In genomic region chr5:121534521-121534920, GRCm38 (mm10) we compare ENCODE assay signal across 10 mouse cellular contexts. TPM values are rescaled to one million over a fixed set of nuclear protein-coding genes. Genes with fewer than 3 reads are reported as not detected.
DNase-seq lines count a peak whose midpoint lies in the region; ATAC-seq and TF ChIP-seq lines count a peak whose summit lies in the region.
"Had no signal": no experiment of that assay in that cellular context is flagged by ENCODE, and none has a peak within 500 bp of the region (broad histone marks: within the 10 kb centered on the region; RNA-seq: fewer than 3 reads in every experiment).

No protein-coding gene starts in this region.

- peak; percentile 57 for TF ChIP-seq CTCF in forebrain, postnatal 0 days (IDR thresholded peaks at IDR 0.05; ENCODE audit: low read depth)
- TF ChIP-seq CTCF in thymus, adult 2 months (IDR thresholded peaks at IDR 0.05; ENCODE audit: borderline replicate concordance, control insufficient read depth, extremely low read depth, insufficient read depth, low read length, poor library complexity) = 0 out of 2 replicates have a peak, but pooled peaks have one; percentile 23

- H3K9me3 ChIP-seq in forebrain, postnatal 0 days (ENCODE audit: low read length) = no peaks in the 10 kb centered on the region
- no peaks in the 10 kb centered on the region for H3K9me3 ChIP-seq in forebrain, embryonic 14.5 days (replicated peaks; ENCODE audit: control insufficient read depth, low read length)
- H3K9me3 ChIP-seq in liver, embryonic 12.5 days (replicated peaks) = no peaks in the 10 kb centered on the region
- no peaks in the 10 kb centered on the region for H3K9me3 ChIP-seq in hindbrain, embryonic 12.5 days (replicated peaks)

- H3K4me1 ChIP-seq in forebrain, postnatal 0 days (ENCODE audit: insufficient read depth) = no peaks in the 10 kb centered on the region
- H3K4me1 ChIP-seq in forebrain, embryonic 14.5 days (ENCODE audit: control insufficient read depth, insufficient read depth, low read length) = no peaks in the 10 kb centered on the region
- H3K4me1 ChIP-seq in thymus, adult 2 months (replicated peaks; ENCODE audit: control insufficient read depth, insufficient read depth, low read length) = no peaks in the 10 kb centered on the region
- H3K4me1 ChIP-seq in liver, embryonic 12.5 days = peaks cover 43% of the 10 kb centered on the region
- no peaks in the 10 kb centered on the region for H3K4me1 ChIP-seq in hindbrain, embryonic 12.5 days

- WGBS in forebrain, postnatal 0 days = 97% methylated on average over 5 of the region's 5 CpGs
- 96% methylated on average over 5 of the region's 5 CpGs for WGBS in forebrain, embryonic 14.5 days
- 97% methylated on average over 5 of the region's 5 CpGs for WGBS in thymus, adult 2 months
- WGBS in liver, embryonic 12.5 days (ENCODE audit: insufficient replicate concordance) = 81% methylated on average over 5 of the region's 5 CpGs
- 95% methylated on average over 5 of the region's 5 CpGs for WGBS in hindbrain, embryonic 12.5 days

- ATAC-seq in forebrain, postnatal 0 days = no peak
- ATAC-seq in forebrain, embryonic 14.5 days = no peak
- no peak for ATAC-seq in liver, embryonic 12.5 days
- ATAC-seq in hindbrain, embryonic 12.5 days (ENCODE audit: low FRiP score) = no peak

- H3K9ac ChIP-seq in forebrain, postnatal 0 days = no peak overlapping the region
- no peak overlapping the region for H3K9ac ChIP-seq in forebrain, embryonic 14.5 days (ENCODE audit: low read length)
- H3K9ac ChIP-seq in liver, embryonic 12.5 days = no peak overlapping the region
- H3K9ac ChIP-seq in hindbrain, embryonic 12.5 days = no peak overlapping the region

- DNase-seq in forebrain, postnatal 0 days = no peak
- no peak for DNase-seq in forebrain, embryonic 14.5 days (ENCODE audit: low spot score)
- peak; percentile 28 for DNase-seq in thymus, adult 2 months
- no peak for DNase-seq in thymus, adult 18-20 months
- no peak for DNase-seq in urinary bladder, adult 18-20 months (ENCODE audit: low spot score in 2 of 2)
- DNase-seq in frontal cortex, postnatal 14 days (ENCODE audit: low spot score in 2 of 2) = no peak

- H3K4me2 ChIP-seq in forebrain, postnatal 0 days (ENCODE audit: low read depth) = no peak overlapping the region
- H3K4me2 ChIP-seq in forebrain, embryonic 14.5 days (ENCODE audit: low read length) = no peak overlapping the region
- no peak overlapping the region for H3K4me2 ChIP-seq in liver, embryonic 12.5 days
- H3K4me2 ChIP-seq in hindbrain, embryonic 12.5 days (replicated peaks) = no peak overlapping the region

- H3K36me3 ChIP-seq in forebrain, postnatal 0 days (ENCODE audit: insufficient read depth) = peaks cover 73% of the 10 kb centered on the region
- H3K36me3 ChIP-seq in forebrain, embryonic 14.5 days (ENCODE audit: control insufficient read depth, insufficient read depth, low read length) = peaks cover 77% of the 10 kb centered on the region
- peaks cover 59% of the 10 kb centered on the region for H3K36me3 ChIP-seq in thymus, adult 2 months (ENCODE audit: control insufficient read depth, insufficient read depth, low read length)
- peaks cover 98% of the 10 kb centered on the region for H3K36me3 ChIP-seq in liver, embryonic 12.5 days
- peaks cover 73% of the 10 kb centered on the region for H3K36me3 ChIP-seq in hindbrain, embryonic 12.5 days

- no peak overlapping the region for H3K4me3 ChIP-seq in forebrain, postnatal 0 days (ENCODE audit: low read depth, low read length)
- no peak overlapping the region for H3K4me3 ChIP-seq in forebrain, embryonic 14.5 days (ENCODE audit: low read depth, low read length)
- H3K4me3 ChIP-seq in thymus, adult 2 months (ENCODE audit: control insufficient read depth, insufficient read depth, low read length) = no peak overlapping the region
- H3K4me3 ChIP-seq in liver, embryonic 12.5 days = no peak overlapping the region
- no peak overlapping the region for H3K4me3 ChIP-seq in hindbrain, embryonic 12.5 days

- H3K27ac ChIP-seq in forebrain, postnatal 0 days (ENCODE audit: low read depth, low read length) = no peak overlapping the region
- H3K27ac ChIP-seq in forebrain, embryonic 14.5 days (ENCODE audit: low read depth, low read length) = no peak overlapping the region
- no peak overlapping the region for H3K27ac ChIP-seq in thymus, adult 2 months (ENCODE audit: control insufficient read depth, insufficient read depth, low read length)
- H3K27ac ChIP-seq in liver, embryonic 12.5 days = peak overlapping the region; percentile 84
- H3K27ac ChIP-seq in hindbrain, embryonic 12.5 days = no peak overlapping the region

- H3K27me3 ChIP-seq in forebrain, postnatal 0 days (ENCODE audit: insufficient read depth, low read length) = no peaks in the 10 kb centered on the region
- no peaks in the 10 kb centered on the region for H3K27me3 ChIP-seq in forebrain, embryonic 14.5 days (replicated peaks; ENCODE audit: control insufficient read depth, insufficient read depth, low read length)
- no peaks in the 10 kb centered on the region for H3K27me3 ChIP-seq in thymus, adult 2 months (ENCODE audit: control insufficient read depth, insufficient read depth, low read length)
- H3K27me3 ChIP-seq in liver, embryonic 12.5 days (replicated peaks) = no peaks in the 10 kb centered on the region
- H3K27me3 ChIP-seq in hindbrain, embryonic 12.5 days = no peaks in the 10 kb centered on the region

- TF ChIP-seq POLR2A in thymus, adult 2 months (IDR thresholded peaks at IDR 0.05; ENCODE audit: control insufficient read depth, extremely low read depth, insufficient read depth, low read length, poor library complexity) = no peak

RNA-seq across cellular contexts. Expression of gene Adam1a, which starts 10.8 kb away (rescaled TPM):
- total RNA-seq in forebrain, postnatal 0 days (2014; rRNA removed) = 16.2 and 20.1 TPM in 2 replicates
- 0.55 and 1.3 TPM in 2 replicates for polyA plus RNA-seq in forebrain, postnatal 0 days (2015; fragmentation: Nextera tagmentation; extraction: Ambion mirVana)
- polyA plus RNA-seq in forebrain, embryonic 14.5 days (2014; fragmentation: Nextera tagmentation; extraction: Ambion mirVana) = 2.2 and 3.2 TPM in 2 replicates
- polyA plus RNA-seq in thymus, adult 2 months (2012; rRNA removed) = 4.0 and 6.8 TPM in 2 replicates
- polyA plus RNA-seq in liver, embryonic 12.5 days (2016; fragmentation: Nextera tagmentation; extraction: Ambion mirVana) = 0.26 and 0.54 TPM in 2 replicates
- polyA plus RNA-seq in hindbrain, embryonic 12.5 days (2016; fragmentation: Nextera tagmentation; extraction: Ambion mirVana) = 3.2 and 3.8 TPM in 2 replicates

RNA-seq across cellular contexts. Expression of gene Gm42878, which starts 10.8 kb away (rescaled TPM):
- total RNA-seq in forebrain, postnatal 0 days (2014; rRNA removed) = 0.24 and 0.31 TPM in 2 replicates
- 0.43 TPM in 1 of 2 replicates, not detected in the other for polyA plus RNA-seq in forebrain, postnatal 0 days (2015; fragmentation: Nextera tagmentation; extraction: Ambion mirVana)
- polyA plus RNA-seq in forebrain, embryonic 14.5 days (2014; fragmentation: Nextera tagmentation; extraction: Ambion mirVana) = not detected in 2 replicates
- not detected in 2 replicates for polyA plus RNA-seq in thymus, adult 2 months (2012; rRNA removed)
- not detected in 2 replicates for polyA plus RNA-seq in liver, embryonic 12.5 days (2016; fragmentation: Nextera tagmentation; extraction: Ambion mirVana)
- polyA plus RNA-seq in hindbrain, embryonic 12.5 days (2016; fragmentation: Nextera tagmentation; extraction: Ambion mirVana) = not detected in 2 replicates
- total RNA-seq: hematopoietic stem cell, adult 5-6 weeks had no signal
- polyA plus RNA-seq: liver, embryonic 16.5 days had no signal

RNA-seq across cellular contexts. Expression of gene Mapkapk5, which starts 11.2 kb away (rescaled TPM):
- 83.1 and 99.3 TPM in 2 replicates for total RNA-seq in forebrain, postnatal 0 days (2014; rRNA removed)
- 47.5 and 50.1 TPM in 2 replicates for polyA plus RNA-seq in forebrain, postnatal 0 days (2015; fragmentation: Nextera tagmentation; extraction: Ambion mirVana)
- 55.8 and 64.0 TPM in 2 replicates for polyA plus RNA-seq in forebrain, embryonic 14.5 days (2014; fragmentation: Nextera tagmentation; extraction: Ambion mirVana)
- polyA plus RNA-seq in thymus, adult 2 months (2012; rRNA removed) = 38.7 and 49.3 TPM in 2 replicates
- 33.6 and 35.8 TPM in 2 replicates for polyA plus RNA-seq in liver, embryonic 12.5 days (2016; fragmentation: Nextera tagmentation; extraction: Ambion mirVana)
- polyA plus RNA-seq in hindbrain, embryonic 12.5 days (2016; fragmentation: Nextera tagmentation; extraction: Ambion mirVana) = 62.8 and 63.0 TPM in 2 replicates

RNA-seq across cellular contexts. Expression of gene Adam1b, which starts 31.3 kb away (rescaled TPM):
- not detected in 2 replicates for total RNA-seq in forebrain, postnatal 0 days (2014; rRNA removed)
- not detected in 2 replicates for polyA plus RNA-seq in forebrain, postnatal 0 days (2015; fragmentation: Nextera tagmentation; extraction: Ambion mirVana)
- polyA plus RNA-seq in forebrain, embryonic 14.5 days (2014; fragmentation: Nextera tagmentation; extraction: Ambion mirVana) = not detected in 2 replicates
- not detected in 2 replicates for polyA plus RNA-seq in thymus, adult 2 months (2012; rRNA removed)
- polyA plus RNA-seq in liver, embryonic 12.5 days (2016; fragmentation: Nextera tagmentation; extraction: Ambion mirVana) = not detected in 2 replicates
- polyA plus RNA-seq in hindbrain, embryonic 12.5 days (2016; fragmentation: Nextera tagmentation; extraction: Ambion mirVana) = not detected in 2 replicates
- total RNA-seq: hematopoietic stem cell, adult 5-6 weeks had no signal
- polyA plus RNA-seq: liver, embryonic 16.5 days had no signal

RNA-seq across cellular contexts. Expression of gene Aldh2, which starts 59.1 kb away (rescaled TPM):
- 68.1 and 77.2 TPM in 2 replicates for total RNA-seq in forebrain, postnatal 0 days (2014; rRNA removed)
- polyA plus RNA-seq in forebrain, postnatal 0 days (2015; fragmentation: Nextera tagmentation; extraction: Ambion mirVana) = 89.0 and 115 TPM in 2 replicates
- 38.3 and 42.2 TPM in 2 replicates for polyA plus RNA-seq in forebrain, embryonic 14.5 days (2014; fragmentation: Nextera tagmentation; extraction: Ambion mirVana)
- 203 and 217 TPM in 2 replicates for polyA plus RNA-seq in thymus, adult 2 months (2012; rRNA removed)
- polyA plus RNA-seq in liver, embryonic 12.5 days (2016; fragmentation: Nextera tagmentation; extraction: Ambion mirVana) = 143 and 146 TPM in 2 replicates
- polyA plus RNA-seq in hindbrain, embryonic 12.5 days (2016; fragmentation: Nextera tagmentation; extraction: Ambion mirVana) = 133 and 138 TPM in 2 replicates
